Mouse (Mus musculus) forebrain, postnatal 0 days (tissue): ENCODE results near the gene Map3k5. TPM values are rescaled to one million over a fixed set of nuclear protein-coding genes. Genes with fewer than 3 reads are reported as not detected.
"Not testable (repeated sequence)": the region's sequence is repeated elsewhere in the genome, so short reads cannot be mapped to it uniquely, and the experiment has no call there.

Experiments
- ATAC-seq: fragments of 200-750 bp; cut with Nextera tagmentation; 2 replicates; pipeline ENCODE4 v1.8.0; 2017; ENCODE audit warnings: mild to moderate bottlenecking, moderate library complexity
- DNase-seq: peaks from one replicate; pipeline ENCODE4 v3.0.0-alpha.2; 2015
- H3K27ac ChIP-seq: fragments of 300-500 bp; sonication (generic); 2 replicates; pipeline ENCODE4 v1.5.1; 2014; ENCODE audit warnings: low read depth, mild to moderate bottlenecking, antibody characterized with exemption, low read length, moderate library complexity, mixed read lengths
- H3K27me3 ChIP-seq: fragments of 300-500 bp; sonication (generic); 2 replicates; pipeline ENCODE4 v1.6.1; 2014; ENCODE audit warnings: mild to moderate bottlenecking, low read length, mixed read lengths; ENCODE audit not compliant: insufficient read depth
- H3K36me3 ChIP-seq: fragments of 300-500 bp; sonication (generic); 2 replicates; pipeline ENCODE4 v1.6.1; 2014; ENCODE audit warnings: mild to moderate bottlenecking, moderate library complexity; ENCODE audit not compliant: insufficient read depth
- H3K4me1 ChIP-seq: fragments of 300-500 bp; sonication (generic); 2 replicates; pipeline ENCODE4 v1.6.1; 2014; ENCODE audit warnings: antibody characterized with exemption; ENCODE audit not compliant: insufficient read depth
- H3K4me2 ChIP-seq: fragments of 300-500 bp; sonication (generic); 2 replicates; pipeline ENCODE4 v1.6.1; 2014; ENCODE audit warnings: low read depth, mild to moderate bottlenecking, moderate library complexity
- H3K4me3 ChIP-seq: fragments of 300-500 bp; sonication (generic); 2 replicates; pipeline ENCODE4 v1.5.1; 2014; ENCODE audit warnings: low read depth, low read length, mixed read lengths
- H3K9ac ChIP-seq: fragments of 300-500 bp; sonication (generic); 2 replicates; pipeline ENCODE4 v1.6.1; 2014; ENCODE audit warnings: mild to moderate bottlenecking
- H3K9me3 ChIP-seq: fragments of 300-500 bp; sonication (generic); 2 replicates; pipeline ENCODE4 v1.6.1; 2016; ENCODE audit warnings: low read length
- CTCF ChIP-seq: sonication (generic); IDR thresholded peaks from 2 replicates; pipeline ENCODE4 v1.5.1; 2016; ENCODE audit warnings: antibody characterized with exemption, control low read depth, low read depth
- WGBS: fragments of 180-500 bp; shearing (Covaris S2); extraction: QIAGEN DNeasy Blood & Tissue Kit; methylation state at CpG from one replicate; pipeline ENCODE4 v1.1.7; 2014; 5-methylcytosine and 5-hydroxymethylcytosine counted together
- polyA plus RNA-seq: library from polyadenylated mRNA; unstranded; fragments of >200 nt; fragmentation: Nextera tagmentation; extraction: Ambion mirVana; gene quantifications from 2 replicates; pipeline ENCODE4 v1.2.1, GENCODE M21; 2015
- total RNA-seq: library from RNA; depleted of rRNA; stranded (reverse); fragments of >200 nt; gene quantifications from 2 replicates; pipeline ENCODE4 v1.2.3, GENCODE M21; 2014

Map3k5 gene
- total and polyA plus RNA-seq, 2 experiments from 2014 or later: 1.3 to 5.8 TPM

DNA sequence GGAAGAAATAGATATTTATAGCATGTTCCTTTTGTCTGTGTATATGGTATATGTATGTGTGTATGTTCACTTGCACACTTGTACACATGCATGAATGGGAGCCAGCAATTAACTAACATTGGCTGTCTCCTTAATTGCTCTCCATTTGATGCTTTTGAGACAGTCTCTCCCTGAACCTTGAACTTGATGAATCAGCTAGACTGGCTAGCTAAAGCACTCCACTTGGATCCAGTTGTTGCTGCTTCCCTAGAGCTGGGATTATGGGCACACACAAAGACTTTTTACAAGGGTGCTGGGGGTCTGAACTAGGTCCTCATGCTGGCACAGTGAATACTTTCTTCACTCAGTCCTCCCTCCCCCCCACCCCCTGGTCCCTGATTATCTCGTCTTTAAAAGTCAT is 28.9 kb downstream of the Map3k5 start:
- no peak overlapping the region for H3K4me2 ChIP-seq
- H3K9me3 ChIP-seq: no peaks in the 10 kb centered on the region
- H3K4me3 ChIP-seq: no peak overlapping the region
- no peak overlapping the region for H3K27ac ChIP-seq
- no peak for TF ChIP-seq CTCF
- WGBS: 56% methylated on average over 1 of the region's 1 CpGs
- no peaks in the 10 kb centered on the region for H3K4me1 ChIP-seq
- no peaks in the 10 kb centered on the region for H3K27me3 ChIP-seq
- no peak for ATAC-seq
- H3K36me3 ChIP-seq: no peaks in the 10 kb centered on the region
- no peak overlapping the region for H3K9ac ChIP-seq
- no peak for DNase-seq

GRCm38 (mm10) chr10:19964105-19964504 is 29.8 kb downstream of the Map3k5 start:
- Histone ChIP-seq H3K9me3 (no peaks in the 10 kb centered on the region), H3K27ac (no peak overlapping the region), H3K9ac (no peak overlapping the region), H3K4me1 (no peaks in the 10 kb centered on the region), H3K4me2 (no peak overlapping the region), H3K36me3 (no peaks in the 10 kb centered on the region), H3K4me3 (no peak overlapping the region), H3K27me3 (no peaks in the 10 kb centered on the region)
- DNase-seq (no peak), ATAC-seq (no peak)
- TF ChIP-seq CTCF: no peak
- 72% methylated on average over 4 of the region's 4 CpGs for WGBS

GRCm38 (mm10) chr10:19966597-19966996 is 32.3 kb downstream of the Map3k5 start:
- no peak for ATAC-seq
- H3K4me1 ChIP-seq: no peaks in the 10 kb centered on the region
- H3K4me2 ChIP-seq: no peak overlapping the region
- H3K4me3 ChIP-seq: no peak overlapping the region
- no peaks in the 10 kb centered on the region for H3K36me3 ChIP-seq
- no peak overlapping the region for H3K9ac ChIP-seq
- no peak overlapping the region for H3K27ac ChIP-seq
- 50% methylated on average over 6 of the region's 6 CpGs for WGBS
- TF ChIP-seq CTCF: no peak
- H3K9me3 ChIP-seq: no peaks in the 10 kb centered on the region
- no peaks in the 10 kb centered on the region for H3K27me3 ChIP-seq
- DNase-seq: no peak

- no peak for ATAC-seq
- Histone ChIP-seq H3K4me1 (no peaks in the 10 kb centered on the region), H3K4me3 (no peak overlapping the region), H3K27me3 (no peaks in the 10 kb centered on the region), H3K27ac (no peak overlapping the region), H3K9ac (no peak overlapping the region), H3K4me2 (no peak overlapping the region), H3K36me3 (no peaks in the 10 kb centered on the region), H3K9me3 (no peaks in the 10 kb centered on the region)
- 87% methylated on average over 8 of the region's 8 CpGs for WGBS
- no peak for TF ChIP-seq CTCF
- no peak for DNase-seq
These were observed 34.2 kb downstream of the Map3k5 start for GRCm38 (mm10) chr10:19968445-19968844.

- no peaks in the 10 kb centered on the region for H3K4me1 ChIP-seq
- no peaks in the 10 kb centered on the region for H3K36me3 ChIP-seq
- no peaks in the 10 kb centered on the region for H3K27me3 ChIP-seq
- no peak overlapping the region for H3K9ac ChIP-seq
- no peak overlapping the region for H3K4me2 ChIP-seq
- 79% methylated on average over 14 of the region's 14 CpGs for whole genome bisulfite sequencing
- DNase-seq: no peak
- no peak overlapping the region for H3K4me3 ChIP-seq
- no peaks in the 10 kb centered on the region for H3K9me3 ChIP-seq
- H3K27ac ChIP-seq: no peak overlapping the region
- no peak for TF ChIP-seq CTCF
- ATAC-seq: no peak
These were observed 35.7 kb downstream of the Map3k5 start for GRCm38 (mm10) chr10:19969831-19970460.

DNA sequence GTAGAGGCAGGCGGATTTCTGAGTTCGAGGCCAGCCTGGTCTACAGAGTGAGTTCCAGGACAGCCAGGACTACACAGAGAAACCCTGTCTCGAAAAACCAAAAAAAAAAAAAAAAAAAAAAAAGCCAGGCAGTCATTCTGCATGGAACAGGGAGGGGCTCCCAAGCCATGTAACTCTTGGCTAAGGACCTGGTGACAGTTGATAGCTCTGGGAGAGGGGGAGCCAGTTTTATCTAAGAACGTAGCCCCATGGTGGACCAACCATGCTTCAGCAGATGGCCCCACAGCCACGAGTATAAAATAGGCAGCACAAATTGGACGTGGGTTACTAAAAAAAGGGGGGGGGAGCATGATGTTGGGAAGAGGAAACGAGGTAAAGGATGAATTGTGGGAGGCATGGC is 37.2 kb downstream of the Map3k5 start:
- not testable (repeated sequence) for H3K4me3 ChIP-seq, H3K4me1 ChIP-seq, DNase-seq, H3K9ac ChIP-seq, H3K36me3 ChIP-seq, H3K27me3 ChIP-seq, ATAC-seq, H3K27ac ChIP-seq, H3K9me3 ChIP-seq, H3K4me2 ChIP-seq
- 80% methylated on average over 6 of the region's 7 CpGs for WGBS

DNA sequence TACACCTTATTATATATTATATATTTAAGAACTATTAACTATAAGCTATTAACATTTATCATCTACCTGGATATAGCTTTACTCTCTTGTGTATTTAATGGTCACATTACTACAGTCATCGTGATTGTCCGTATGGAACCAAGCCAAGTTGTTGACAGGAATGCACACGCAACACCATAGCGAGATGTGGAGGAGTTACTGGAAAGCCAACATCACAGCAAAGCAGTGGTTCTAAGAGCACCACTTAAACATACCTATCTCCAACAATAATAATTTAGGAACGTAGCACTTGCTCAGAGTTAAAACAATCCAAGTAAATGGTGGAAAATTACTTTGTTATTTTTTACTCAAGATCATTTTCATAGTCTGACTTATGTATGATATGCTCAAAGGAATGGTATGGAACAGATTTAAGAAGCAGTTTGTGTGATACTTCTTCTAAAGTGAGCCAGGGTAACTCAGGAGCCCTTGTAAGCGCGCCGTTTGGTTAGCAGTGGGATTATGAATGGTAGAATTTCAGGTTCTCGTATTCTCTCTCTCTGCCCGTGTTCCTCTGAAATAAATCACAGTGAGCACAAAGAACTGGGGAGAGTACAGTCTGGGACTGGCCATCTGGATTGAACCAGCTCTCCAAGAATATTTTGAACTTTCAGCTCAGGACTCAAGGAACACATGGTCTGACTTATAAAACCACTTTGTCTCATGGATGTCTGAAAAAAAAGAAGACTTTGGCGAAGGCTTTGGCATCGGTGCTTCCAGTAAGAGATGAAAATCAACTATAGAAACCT is 39.2 kb downstream of the Map3k5 start:
- no peak overlapping the region for H3K27ac ChIP-seq
- H3K9ac ChIP-seq: no peak overlapping the region
- no peak overlapping the region for H3K4me2 ChIP-seq
- H3K4me1 ChIP-seq: no peaks in the 10 kb centered on the region
- 88% methylated on average over 12 of the region's 12 CpGs for WGBS
- peak; percentile 60; the same call in 1 of the 2 replicates for ATAC-seq
- H3K27me3 ChIP-seq: no peaks in the 10 kb centered on the region
- TF ChIP-seq CTCF: no peak
- H3K9me3 ChIP-seq: no peaks in the 10 kb centered on the region
- H3K36me3 ChIP-seq: no peaks in the 10 kb centered on the region
- no peak for DNase-seq
- no peak overlapping the region for H3K4me3 ChIP-seq
